Mouse (Mus musculus) mouse trophoblast stem cell (cell line): ENCODE results near the gene Ift46.
"Not testable (repeated sequence)": the region's sequence is repeated elsewhere in the genome, so short reads cannot be mapped to it uniquely, and the experiment has no call there.

ENCODE experiments used
- in situ Hi-C, 2 experiments: fragments of 300-500 bp; cut with MseI, MboI; formaldehyde crosslinking; loops; 2 replicates in 1 of 2; 3 replicates in 1 of 2; pipeline ENCODE4 v1.15.1; 2025

The Ift46 gene

DNA sequence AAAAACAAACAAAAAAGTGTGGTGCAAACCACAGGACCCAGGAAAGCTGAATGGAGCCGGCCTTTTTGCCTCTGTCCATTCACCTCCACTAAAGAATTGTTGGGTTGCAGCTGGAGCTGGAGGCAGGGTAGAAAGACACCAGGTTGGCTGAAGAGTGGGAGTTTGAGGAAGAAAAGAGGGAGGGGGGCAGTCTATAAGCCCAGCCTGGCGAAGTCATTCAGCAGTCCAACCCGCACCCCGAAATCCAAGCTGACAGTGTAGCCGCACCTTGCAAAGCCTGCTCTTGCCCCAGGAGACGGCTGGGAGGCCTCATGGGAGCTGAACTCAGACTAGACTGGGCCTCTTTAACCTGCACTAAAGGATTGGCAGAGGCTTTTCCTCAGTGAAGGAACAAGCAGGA lies 31.8 kb upstream of the Ift46 start:
- in situ Hi-C loops, result no loop called here

DNA sequence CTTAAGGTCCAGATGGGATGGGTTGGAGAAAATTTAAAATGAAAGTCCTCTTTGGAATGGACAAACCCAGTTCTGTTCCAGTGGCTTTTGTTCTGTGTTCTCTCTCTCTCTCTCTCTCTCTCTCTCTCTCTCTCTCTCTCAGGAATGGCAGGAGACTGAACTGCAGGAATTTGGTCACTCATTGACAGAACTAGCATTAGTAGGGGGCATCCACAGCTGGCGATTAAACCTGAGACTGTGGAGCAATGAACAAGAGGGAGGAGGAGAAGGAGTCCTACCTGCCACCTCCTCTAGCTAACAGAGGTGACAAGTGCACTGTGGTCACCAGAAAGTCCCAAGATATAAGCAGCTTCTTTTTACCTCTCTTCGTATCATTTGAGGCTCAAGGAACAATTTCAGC lies 31.4 kb upstream of the Ift46 start:
- in situ Hi-C loops, result no loop called here

DNA sequence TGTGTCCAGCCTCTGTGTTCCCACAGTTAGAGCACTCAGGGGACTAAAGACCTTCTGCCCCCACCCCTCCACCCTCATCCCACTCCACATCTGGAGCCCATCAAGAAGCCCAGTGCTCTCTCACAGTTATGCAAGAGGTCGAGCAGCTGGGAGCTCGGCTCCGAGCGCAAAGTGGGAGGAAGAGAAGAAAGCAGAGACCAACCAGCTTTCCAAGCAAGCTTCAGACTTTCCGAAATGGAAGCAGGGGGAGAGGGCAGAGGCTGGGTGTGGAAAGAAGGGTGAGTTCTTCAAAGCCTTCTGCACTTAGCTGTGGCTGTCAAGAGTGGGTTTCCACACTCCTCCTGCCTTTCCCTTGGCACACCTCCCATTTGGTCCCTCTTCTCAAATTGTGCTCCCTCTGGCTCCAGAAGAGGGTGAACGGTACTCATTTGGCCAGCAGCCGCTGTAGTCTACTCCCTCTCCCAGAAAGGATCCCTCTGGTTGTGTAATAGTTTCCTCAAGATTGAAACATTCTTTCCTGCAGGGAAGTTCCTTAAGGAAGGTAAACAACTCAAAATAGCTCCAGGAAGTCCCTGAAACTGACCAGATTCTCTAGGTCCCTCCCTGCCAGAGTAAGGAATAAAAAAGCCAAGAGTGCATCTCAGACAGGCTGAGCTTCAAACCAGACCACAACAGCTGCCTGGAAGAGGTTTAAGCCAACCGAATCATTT lies 30.3 kb upstream of the Ift46 start:
- in situ Hi-C loops, result no loop called here

DNA sequence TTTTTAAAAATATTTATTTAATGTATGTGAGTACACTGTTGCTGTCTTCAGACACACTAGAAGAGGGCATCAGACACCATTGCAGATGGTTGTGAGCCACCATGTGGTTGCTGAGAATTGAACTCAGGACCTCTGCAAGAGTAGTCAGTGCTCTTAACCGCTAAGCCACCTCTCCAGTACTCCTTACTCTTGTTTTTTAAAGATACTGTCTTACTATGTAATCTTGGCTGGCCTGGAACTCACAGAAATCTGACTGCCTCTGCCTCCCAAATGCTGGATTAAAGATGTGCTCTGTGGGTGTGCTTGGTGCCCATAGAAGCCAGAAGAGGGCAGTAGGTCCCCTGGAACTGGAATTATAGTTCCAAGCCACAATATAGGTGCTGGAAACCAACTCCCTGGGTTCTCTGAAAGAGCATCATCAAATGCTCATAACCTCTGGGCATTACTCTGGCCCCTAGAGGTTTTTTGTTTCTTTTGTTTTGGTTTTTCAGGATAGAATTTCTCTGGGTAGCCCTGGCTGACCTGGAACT lies 27.0 kb upstream of the Ift46 start:
- in situ Hi-C loops, result no loop called here

DNA sequence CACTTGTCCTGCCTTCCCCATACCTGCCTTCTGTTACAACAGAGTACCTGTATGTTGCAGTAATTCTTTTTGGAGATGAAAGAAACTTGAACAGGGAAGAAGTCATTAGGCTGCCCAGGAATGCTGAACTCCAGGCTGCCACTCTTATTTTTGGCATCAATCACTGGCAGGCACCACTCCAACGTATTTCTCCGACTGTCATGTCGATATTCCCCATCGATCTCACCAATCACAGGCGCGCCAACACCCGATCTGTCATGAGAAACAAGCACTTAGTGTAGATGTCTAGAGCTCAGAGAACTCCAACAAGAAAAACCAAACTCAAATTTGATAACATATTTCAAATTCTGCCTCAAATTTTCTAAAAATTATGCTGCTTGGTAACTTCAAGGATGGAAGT lies 22.3 kb upstream of the Ift46 start:
- in situ Hi-C loops, result no loop called here

DNA sequence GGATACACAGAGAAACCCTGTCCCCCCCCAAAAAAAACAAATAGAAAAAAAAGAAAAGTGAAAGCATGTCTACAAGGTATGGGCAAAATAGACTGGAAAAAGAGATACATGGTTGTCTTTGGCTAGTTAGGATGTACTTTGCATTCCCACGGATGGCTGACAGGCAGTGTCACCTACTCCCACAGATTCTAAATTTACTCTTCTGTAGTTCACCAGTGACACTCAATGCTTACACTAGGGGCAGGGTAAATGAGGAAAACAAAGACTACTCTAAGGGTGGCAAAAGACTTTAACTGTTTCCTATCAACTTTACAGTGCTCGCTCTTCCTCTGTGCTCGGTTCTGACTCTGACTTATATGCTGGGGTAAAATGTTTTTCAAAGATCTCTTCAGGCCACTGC lies 21.0 kb upstream of the Ift46 start:
- in situ Hi-C loops, result no loop called here

DNA sequence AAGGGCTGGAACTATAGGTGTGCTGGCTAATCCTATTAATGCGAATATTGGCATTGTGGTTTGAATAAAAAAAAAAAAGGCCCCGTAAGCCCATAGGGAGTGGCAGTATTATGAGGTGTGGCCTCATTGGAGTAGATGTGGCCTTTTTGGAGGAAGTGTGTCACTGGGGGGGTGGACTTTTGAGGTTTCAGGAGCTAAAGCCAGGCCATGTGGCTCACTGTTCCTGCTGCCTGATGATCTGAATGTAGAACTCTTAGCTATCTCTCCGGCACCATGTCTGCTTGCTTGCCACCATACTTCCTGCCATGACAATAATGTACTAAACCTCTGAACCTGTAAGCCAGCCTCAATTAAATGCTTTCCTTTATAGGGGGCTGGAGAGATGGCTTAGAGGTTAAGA lies 20.4 kb upstream of the Ift46 start:
- in situ Hi-C loops, result no loop called here

DNA sequence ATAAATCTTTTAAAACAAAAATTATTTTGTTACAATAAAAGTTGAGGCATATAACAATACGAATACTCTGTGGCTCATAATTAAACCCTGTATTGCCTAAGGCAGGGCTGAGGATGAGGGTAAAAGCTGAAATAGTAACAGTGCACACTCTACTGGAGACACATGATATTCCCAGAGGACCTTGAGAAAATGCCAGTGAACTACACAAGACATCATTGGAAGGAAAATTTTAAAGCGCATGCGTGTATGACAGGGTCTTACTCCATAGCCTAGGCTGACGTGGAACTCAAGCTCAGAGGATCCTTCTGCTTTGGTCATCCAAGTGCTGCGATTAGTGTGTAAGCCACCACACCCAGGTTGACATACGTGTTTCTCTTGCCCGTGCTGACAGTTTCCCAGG lies 19.2 kb upstream of the Ift46 start:
- in situ Hi-C loops, result no loop called here

DNA sequence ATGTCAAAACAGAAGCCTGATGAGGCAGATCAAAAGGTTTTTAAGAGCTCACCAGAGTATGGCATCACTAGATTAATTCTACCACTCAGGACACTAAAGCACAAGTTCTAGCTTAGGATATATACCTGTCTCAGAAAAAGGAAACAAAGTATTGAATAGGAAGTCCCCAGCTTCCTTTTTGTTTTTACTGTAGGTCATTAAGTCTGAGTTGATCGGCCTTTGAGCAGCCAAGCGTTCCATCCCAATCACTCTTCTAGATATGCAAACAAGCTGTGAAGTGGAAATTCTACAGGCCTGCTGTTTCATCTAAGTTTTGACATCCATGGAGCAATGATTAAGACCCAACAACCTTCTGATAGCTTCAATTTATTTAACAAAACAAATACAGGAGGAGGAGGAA lies 6.8 kb upstream of the Ift46 start:
- in situ Hi-C loops, result no loop called here

DNA sequence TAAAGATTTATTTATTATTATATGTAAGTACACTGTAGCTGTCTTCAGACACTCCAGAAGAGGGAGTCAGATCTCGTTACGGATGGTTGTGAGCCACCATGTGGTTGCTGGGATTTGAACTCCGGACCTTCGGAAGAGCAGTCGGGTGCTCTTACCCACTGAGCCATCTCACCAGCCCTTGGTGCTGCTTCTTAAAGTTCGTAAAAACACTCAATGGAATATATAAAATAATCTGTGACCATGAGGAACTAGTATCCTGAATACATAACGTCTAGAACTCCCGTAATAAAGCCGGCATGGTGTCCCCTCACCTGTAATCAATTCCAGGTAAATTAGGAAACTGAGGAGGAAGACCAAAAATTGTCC lies 304 bp downstream of the Ift46 start:
- in situ Hi-C loops, result not testable (repeated sequence)

DNA sequence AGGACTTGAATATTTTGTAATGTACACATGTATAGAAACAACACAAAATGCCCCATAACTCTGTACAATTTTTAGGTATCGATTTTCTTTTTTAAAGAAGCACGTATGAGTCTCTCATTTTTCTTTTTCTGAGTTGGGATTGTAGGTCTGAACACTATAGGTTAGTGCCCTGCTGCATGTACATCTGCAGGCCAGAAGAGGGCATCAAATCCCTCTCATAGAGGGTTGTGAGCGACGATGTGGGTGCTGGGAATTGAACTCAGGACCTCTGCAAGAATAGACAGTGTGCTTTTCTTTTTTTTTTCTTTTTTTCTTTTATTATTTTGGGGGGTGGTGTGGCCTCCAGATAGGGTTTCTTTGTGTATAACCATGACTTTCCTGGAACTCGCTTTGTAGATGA lies 3.7 kb downstream of the Ift46 start:
- in situ Hi-C loops, result no loop called here

DNA sequence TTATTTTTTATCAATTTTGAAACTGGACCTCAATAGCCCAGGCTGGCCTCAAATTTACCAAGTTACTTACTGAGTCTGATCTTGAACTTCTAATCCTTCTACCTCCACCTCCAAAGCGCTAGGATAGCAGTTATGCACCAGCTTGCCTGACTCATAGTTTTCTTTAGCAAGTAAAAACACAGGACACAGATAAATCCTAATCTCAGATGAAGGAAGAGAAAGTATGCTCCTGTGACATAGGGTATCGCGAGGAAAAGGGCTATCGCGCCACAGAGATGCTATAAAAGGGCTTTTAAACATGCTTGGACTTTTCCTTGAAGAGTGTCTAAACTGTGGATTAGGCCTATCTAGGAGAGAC lies 4.7 kb downstream of the Ift46 start:
- in situ Hi-C loops, result no loop called here

DNA sequence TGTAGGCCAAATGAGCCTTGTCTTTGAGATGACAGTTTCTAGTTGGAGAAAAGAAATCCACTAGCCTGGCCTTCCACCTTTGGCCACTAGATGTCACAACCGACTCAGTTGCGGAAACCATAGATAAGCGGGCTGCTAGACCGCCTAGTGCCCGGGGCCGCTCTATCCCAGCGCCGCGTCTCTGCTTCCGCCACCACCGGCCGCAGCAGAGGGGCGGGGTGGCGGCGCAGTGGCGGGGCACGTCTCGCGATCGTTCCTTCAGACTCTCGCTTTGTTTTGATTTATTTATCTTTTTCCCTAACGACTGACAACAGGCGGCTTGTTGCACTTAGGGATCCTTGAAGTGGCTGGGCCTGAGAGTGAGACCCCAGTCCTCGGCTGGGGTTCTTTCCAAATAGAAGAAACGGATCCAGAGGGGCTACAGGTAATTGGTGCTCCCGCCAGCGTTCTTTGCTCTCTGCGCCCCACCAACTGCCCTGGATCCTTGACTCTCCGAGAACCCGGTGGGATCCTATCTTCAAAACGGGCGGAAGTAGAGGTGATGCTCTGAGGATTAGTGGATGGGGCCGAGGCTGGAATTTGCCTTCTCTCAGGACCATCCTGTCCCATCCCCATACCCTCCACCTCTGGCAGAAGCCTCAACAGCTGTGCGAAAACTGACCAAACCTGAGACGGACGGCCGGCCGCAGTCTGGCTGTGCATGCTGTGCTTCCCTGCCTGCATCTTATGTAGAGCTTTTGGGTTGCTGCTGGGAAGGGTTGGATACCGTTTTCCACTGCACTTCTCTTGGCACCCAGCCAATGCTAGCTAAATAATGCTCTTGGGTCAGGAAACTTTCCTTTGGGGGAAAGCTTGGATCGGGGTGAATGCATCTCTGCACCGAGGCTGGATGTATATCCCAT lies 5.3 kb downstream of the Ift46 start:
- in situ Hi-C loops, result no loop called here

DNA sequence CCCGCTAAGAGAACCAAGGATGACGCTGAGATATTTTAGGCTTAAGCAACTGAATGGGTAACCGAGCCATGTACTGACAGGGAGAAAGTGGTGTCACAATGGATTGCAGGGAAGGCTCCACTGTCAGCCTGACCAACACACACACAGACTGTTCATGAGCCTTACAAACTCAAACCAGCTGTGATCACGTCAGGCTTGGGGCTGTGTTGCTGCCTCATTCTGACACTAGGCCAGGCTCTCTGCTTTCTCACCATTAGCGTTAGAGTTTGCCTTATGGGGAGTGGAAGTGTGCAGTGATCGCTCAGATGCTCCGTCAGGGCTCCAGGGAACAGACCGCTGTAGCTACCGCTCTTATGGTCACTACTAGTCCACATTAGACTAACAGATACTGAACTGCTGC lies 25.1 kb downstream of the Ift46 start:
- in situ Hi-C loops, result no loop called here

DNA sequence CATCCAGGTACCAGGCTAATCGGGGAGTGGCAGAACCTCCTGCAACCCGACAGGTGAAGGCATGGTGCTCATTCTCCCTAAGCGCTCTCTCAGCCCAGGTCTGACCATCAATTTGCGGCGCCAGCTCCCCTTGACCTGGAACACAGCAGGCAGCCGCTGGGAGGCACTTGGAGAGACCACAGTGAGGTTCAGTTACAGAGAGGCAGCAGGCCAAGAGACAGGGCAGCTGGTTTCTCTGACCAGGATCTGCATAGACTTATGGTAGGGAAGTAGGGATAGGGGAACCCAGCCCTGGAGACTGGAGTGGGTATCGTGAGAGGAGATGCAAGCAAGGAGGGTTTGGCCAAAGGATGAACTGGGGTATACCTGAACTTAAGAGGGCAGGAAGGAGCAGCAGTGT lies 30.6 kb downstream of the Ift46 start:
- in situ Hi-C loops, result no loop called here

DNA sequence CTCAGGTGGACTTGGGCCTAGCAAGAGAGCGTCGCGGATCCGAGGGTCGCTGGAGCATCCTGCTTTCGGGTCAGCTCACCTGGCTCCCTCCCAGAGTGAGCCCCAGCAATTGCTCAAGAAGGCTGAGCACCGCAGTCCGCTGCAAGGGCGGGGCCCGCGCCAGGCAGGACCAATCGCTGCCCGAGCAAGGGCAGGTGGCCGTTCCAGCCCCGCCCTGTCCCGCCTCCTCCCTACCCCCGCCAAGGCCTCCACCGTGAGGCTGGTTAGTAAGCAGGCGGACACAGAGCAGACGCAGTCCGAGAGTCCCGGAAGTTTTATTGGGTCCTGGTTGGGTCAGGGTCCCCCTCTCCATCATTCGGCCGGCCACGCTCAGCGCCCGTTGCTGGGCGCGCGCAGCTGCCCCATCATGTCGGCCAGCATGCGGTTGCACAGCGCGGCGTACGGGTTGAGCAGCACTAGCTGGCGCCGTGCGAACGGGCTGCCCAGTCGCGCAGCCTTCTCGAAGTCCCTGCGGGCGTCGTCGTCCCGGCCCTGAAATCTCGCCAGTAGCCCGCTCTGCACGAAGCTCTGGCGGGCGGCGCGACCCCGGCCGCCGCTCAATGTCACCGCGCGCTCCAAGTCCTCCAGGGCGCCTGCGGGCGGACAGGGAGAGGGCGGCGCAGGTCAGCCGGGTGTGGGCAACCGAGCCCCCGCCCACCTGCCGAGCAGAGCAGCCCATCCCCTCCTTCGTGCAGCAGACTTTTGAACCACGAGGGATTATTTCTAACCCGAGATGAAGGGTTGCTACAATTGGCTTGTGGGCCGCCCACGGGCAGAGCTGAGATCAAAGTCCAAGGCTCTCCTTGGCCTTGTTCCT lies 31.6 kb downstream of the Ift46 start, which contains the start of gene Tmem25:
Tmem25 (minus strand) TSS at position 206 of the 856 bp plus-strand sequence.
- in situ Hi-C loops, result no loop called here

DNA sequence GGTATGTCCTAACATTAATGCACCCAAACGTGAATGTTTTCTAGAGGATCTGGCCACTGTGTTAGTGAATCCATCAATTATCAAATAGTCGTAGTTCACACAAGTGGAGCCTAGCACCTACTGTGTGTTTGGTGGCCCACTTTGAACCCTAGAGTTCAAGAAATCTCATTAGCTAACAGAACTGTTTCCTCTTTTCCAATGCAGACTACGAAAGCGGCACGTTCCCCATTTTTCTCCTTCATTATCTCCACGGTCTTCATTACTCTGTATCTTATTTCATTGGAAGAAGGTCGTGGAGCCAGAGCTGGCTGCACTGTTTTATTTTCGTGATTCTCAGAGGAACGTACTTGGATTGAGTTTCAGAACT lies 32.2 kb downstream of the Ift46 start:
- in situ Hi-C loops, result no loop called here

DNA sequence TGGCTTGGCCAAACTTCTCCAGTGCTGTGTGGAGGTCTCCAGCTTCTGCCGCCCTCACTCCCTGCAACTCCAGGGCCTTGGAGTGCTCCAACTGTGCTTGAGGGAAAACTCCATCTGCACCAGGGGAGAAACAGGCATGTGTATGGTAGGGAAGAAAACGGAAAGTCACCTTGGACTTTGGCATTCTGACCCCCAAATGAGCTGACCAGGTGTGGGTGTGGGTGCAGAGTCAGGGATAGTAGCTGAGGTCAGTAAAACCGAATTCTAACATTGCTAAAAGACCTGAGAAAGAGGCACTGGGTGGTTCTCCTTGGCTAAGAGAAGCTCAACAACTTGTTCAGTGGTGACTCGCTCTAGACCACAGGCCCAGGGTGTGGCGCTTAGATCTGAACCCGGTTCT lies 34.0 kb downstream of the Ift46 start:
- in situ Hi-C loops, result no loop called here

DNA sequence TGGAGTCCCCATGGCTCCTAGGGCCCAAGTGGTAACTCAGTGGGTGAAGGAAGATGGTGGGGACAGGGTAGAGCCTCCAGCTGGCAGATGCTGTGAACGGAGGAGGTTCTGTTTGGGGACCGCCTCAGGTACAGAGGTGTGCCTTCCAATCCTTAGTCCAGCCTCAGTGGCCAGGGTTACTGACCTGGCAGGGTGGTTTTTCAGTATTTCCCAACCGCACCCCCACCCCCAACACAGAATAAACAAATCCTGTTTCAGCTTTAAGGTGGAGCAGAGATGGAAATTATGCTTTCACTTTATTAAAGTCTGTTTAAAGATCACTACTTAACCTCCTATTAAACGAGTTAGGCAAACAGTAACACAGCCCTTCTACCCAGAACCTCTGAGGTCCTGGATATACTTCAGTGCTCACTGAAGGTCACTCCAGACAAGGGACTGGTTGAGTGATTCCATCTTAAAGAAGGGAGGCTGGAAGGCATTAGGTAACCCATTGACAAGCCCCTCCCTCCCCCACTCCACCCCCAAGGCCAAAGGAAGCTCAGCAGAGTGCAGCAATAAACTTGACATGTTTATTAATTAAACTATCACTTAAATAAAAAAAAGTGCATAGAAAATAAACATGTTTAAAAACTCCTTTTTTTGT lies 35.2 kb downstream of the Ift46 start, which contains the start of gene Ttc36:
Ttc36 (minus strand) TSS at position 265 of the 643 bp plus-strand sequence.
- in situ Hi-C loops, result no loop called here

DNA sequence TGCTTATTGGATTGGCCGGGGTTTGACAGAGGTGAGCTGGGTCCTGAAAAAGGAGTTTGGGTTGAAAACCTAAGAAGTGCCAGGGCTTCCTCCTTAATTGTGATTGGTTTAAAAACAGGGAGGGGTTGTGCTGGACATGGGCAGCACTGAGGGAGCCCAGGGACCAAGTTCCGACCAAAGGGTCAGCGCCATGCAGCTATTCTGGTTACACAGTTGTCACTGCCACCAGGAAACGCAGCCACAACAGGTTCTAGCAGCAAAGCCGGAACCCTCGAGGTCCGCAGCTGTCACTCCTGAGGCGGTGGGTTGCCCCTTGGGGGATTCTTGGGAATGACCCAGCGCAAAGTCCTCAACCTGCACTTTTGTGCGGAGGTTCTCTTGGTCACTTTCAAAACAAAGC lies 37.0 kb downstream of the Ift46 start:
- in situ Hi-C loops, result no loop called here

DNA sequence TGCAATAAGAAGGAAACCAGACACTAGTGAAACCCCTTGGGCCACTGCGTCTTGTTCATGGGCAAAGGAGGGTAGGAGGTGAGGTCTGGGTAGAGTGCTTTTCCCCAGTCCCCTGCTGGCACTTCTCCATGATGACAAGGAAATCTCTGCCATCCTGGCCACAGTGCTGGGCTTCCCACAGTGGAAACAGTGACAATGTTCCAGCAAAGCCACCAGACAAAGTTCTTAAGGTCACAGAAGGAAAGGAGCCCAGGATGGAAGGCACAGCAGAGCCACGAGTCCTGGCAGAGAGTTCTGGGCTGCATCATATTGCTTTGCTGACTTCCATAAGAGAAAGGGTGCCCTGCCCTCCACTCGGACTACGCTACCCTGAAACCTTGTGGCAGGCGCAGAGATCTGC lies 37.8 kb downstream of the Ift46 start:
- in situ Hi-C loops, result no loop called here

DNA sequence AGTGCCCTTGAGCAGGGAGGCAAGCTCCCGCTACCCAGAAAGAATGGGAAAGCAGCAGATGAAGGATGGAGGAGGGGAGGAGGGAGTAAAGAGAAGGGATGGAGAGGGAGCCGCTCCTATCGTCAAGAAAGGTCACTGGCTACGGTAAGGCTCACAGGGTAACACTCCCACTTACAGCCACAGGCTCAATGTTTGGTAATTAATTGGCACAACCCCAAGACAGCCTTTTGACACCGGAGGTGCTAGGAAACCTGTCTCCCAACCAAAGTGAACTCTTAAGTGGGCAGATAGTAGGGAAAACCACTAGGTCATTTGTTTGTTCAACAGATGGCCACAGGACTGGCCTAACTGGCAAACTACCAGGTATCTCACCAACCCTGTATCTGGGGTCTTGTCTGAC lies 39.4 kb downstream of the Ift46 start:
- in situ Hi-C loops, result no loop called here
